Mouse (Mus musculus) lung, postnatal 4 days (tissue): ENCODE results near the gene Eml4.

Experiments
- DNase-seq, 2 experiments: peaks; one replicate each; pipeline ENCODE4 v3.0.0; 2021

The Eml4 gene

DNA sequence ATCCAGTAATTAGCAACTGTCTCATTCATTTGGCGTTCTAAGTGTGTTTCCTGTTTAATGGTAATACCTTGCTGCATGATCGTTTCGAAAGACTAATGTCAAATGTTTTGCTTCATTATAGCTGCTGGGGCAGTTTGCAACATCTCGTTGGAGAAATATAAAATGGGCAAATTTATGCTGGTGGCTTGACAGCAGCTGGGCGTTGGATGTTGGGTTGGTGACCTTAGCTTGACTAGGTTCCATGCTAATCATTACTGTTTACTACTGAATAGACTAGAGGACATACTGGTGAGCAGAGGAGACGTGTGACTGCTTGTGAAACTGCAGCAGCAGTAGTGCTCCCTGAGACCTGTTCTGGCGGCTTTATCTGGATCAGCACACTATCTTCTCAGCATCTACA lies 6.5 kb upstream of the Eml4 start:
- DNase-seq: no peak

DNA sequence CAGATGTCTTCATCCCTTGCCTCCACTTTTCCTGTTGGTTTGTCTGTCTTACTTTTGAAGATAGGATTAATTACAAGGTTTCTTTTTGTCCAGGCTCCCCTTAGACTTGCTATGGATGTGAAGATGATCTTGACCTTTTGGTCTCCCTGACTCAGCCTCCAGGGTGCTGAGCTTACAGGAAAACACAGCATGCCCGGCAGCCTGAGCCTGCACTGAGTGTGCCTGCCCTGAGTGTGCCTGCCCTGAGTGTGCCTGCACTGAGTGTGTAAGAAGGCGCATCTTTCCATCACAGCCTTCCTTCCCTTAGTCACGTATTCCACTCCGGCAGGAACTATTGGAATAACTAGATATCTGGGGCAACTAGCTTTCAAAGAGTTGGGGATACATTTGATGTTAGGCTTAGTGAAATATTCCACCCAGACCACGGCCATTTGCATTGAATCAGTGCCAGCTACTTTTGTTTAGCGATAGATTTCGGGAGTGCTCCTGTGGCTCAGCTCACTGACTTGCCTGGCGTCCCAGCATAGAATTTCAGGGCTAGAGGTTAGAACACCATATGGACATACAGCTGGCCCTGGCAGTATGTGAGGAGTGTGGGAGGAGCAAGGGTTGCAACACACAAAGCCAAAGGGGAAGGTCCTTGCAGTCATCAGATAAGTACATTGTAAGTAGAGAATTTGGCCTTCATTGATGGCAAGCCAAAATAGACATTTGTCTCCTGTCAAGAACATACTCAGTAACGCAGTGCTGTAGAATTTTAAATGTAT lies 2.5 kb upstream of the Eml4 start:
- DNase-seq: peak in 1 of 2 experiments; percentile 49

GRCm38 (mm10) chr17:83351119-83351531 lies 394 bp downstream of the Eml4 start:
- DNase-seq: no peak

GRCm38 (mm10) chr17:83351601-83352413 lies 1.1 kb downstream of the Eml4 start:
- DNase-seq: no peak

GRCm38 (mm10) chr17:83352456-83352855 lies 1.7 kb downstream of the Eml4 start:
- DNase-seq: no peak

GRCm38 (mm10) chr17:83353011-83353410 lies 2.3 kb downstream of the Eml4 start:
- DNase-seq: no peak

DNA sequence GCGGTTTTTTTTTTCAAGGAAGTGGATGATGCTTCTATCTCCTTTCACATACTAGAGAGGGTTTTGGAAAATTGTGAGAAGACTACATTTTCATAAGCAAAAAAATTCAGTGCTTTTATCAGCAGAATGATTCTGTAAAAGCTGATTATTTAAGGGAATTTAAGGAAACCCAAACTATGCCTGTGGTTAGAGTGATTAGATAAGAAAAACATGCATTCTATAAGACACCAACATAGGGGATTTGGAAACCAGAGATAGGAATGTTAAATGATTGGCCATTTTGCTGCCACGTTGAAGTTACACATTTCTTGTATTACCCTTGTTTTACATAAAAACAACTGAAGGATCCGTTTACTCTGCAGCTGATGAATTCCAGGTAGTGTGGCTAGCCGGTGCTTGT lies 2.7 kb downstream of the Eml4 start:
- DNase-seq: no peak

- no peak for DNase-seq
Observed at GRCm38 (mm10) chr17:83355481-83355880, 4.8 kb downstream of the Eml4 start.

DNA sequence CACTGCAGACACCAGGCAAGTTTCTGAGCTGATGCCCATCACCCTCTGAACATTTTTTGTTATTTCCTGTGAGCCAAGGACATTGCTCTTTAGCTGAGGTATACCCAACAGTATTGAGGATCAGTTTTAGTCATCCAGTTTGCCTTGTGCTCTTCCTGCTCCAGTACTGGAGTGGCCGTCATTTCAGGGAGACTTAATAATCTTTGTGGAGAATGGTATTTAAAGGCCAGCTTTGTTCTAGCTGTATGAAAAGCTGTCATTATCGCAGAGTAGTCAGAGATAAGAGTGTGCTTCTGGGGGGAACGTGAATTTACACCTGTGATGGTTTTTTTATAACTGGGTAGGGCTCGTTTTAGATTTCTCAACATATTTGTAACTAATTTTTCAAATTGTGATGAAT lies 9.2 kb downstream of the Eml4 start:
- no peak for DNase-seq

- DNase-seq: no peak
Observed at GRCm38 (mm10) chr17:83360796-83361566, 10.2 kb downstream of the Eml4 start.

DNA sequence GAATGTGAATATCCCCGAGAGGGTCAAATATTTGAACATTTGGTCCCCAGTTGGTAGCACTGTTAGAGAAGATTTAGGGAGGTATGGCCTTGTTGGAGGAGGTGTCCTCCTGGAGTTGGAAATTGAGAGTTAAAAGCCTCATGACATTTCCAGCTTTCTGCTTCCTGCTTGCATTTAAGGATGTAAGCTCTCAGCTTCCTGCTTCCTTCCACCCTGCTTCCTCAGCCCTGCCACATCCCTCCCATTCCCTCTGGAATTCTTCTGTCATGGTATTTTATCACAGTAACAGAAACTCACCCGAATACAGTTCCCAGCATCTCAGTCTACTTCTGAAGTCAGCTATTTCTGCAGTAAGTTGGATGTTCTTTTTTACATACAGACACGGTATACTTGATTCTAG lies 12.3 kb downstream of the Eml4 start:
- DNase-seq: no peak

GRCm38 (mm10) chr17:83364296-83364695 lies 13.6 kb downstream of the Eml4 start:
- no peak for DNase-seq

- no peak for DNase-seq
Observed at GRCm38 (mm10) chr17:83365130-83365529, 14.4 kb downstream of the Eml4 start.

GRCm38 (mm10) chr17:83365614-83366355 lies 15.1 kb downstream of the Eml4 start:
- DNase-seq: no peak

DNA sequence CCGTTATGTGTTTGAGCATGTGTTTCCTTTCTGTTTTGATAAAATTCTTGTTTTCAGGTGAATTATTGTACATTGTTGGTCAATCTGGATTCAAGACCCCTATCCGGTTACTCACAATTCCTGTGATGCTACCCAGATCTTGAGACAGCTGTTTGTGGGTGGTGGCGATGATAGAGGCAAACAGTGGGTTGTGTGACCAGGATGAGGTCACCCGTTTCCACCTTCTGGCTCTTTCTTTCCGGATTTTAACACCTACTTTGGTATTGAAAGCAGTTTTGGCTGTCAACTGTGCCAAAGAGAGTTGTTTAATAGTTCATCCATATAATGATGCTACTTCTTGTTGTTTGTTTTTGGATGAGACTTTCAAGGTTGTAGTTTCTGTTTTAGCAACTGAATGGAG lies 16.7 kb downstream of the Eml4 start:
- no peak for DNase-seq

GRCm38 (mm10) chr17:83374123-83374522 lies 23.4 kb downstream of the Eml4 start:
- DNase-seq: no peak

DNA sequence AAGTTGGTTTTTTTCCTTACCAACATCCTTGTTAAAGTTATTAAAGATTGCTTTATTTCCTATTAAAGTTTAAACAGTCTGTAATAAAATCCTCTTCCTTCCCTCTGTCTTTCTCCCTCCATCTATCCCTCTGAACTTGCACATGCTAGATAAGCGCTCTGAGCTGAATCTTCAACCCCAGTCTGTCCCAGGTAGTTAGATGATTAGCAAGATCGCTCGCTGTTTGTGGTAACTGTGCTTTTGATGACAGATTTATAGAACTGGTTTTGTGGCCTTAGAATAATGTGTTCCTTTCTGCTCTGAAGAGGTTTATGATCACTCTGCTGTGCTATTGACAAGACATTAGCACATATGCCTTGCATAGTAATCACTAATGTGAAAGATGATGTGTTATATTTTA lies 25.1 kb downstream of the Eml4 start:
- no peak for DNase-seq

- DNase-seq: no peak
Observed at GRCm38 (mm10) chr17:83376801-83377200, 26.1 kb downstream of the Eml4 start.

DNA sequence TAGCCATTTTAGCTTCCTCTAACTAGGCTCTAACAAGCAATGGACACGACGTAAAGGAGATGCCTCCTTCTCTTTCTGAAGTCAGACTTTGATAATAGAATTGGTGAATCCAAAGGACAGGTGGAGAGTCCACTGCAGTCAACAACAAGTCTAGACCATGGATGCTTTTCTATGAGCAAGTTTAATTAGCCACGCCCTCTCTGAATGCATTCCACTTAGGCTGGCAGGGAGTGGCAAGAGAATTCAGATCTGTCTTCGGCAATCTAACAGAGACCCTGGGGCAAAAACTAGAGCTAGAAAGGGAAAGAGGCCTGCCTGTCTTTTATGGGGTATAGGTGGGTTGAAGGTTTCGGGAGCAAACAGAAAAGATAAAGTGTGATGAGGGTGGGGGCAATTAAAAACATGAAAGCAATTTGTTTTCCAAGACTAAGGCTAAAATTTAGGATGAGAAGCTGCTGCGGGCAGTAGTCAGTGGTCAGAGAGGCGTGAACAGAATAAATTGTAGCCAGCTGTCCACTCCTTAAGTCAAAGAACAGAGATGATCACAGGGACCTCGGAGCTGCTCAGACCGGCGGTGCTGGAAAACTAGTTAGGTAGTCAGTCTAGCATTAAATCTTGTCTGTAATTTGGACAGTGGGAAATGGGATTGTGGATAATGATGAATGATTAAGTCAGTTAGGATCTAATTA lies 27.2 kb downstream of the Eml4 start:
- DNase-seq: no peak

GRCm38 (mm10) chr17:83378444-83378762 lies 27.7 kb downstream of the Eml4 start:
- no peak for DNase-seq

- DNase-seq: no peak
Observed at GRCm38 (mm10) chr17:83379366-83379765, 28.6 kb downstream of the Eml4 start.

- no peak for DNase-seq
Observed at GRCm38 (mm10) chr17:83379791-83380190, 29.1 kb downstream of the Eml4 start.
